Mouse (Mus musculus) embryo, embryonic 10.5 days (tissue): ENCODE measurements at regions not wholly inside any gene's neighbourhood (a gene's known extent, or its start where the extent isn't known, plus 50 kb on each side); places are given as distances from the start of the nearest gene placed in this dataset.

Experiments used
- DNase-seq: peaks from one replicate; pipeline ENCODE4 v3.0.0-alpha.2; 2015; ENCODE audit warnings: low spot score

DNA sequence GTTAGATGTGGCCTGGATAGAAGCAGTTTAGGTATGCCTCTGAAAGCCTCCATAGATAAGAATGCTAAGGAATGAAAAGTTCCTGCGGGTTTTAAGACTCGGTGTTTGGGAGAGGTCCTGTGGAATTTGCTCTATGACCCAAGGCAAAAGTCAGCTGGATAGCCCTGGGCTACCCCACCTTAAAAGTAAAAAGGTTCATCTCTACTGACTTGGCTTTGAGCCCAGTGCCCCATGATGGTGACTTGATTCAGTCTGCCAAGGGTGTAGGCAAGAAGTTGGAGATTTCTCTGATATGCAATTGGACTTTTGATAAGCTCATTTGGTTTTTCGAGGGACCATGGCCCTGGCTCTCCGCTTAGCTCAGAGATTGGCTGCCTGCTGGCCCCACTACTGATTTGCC, 78.8 kb upstream of the Herc3 start:
- no peak for DNase-seq

DNA sequence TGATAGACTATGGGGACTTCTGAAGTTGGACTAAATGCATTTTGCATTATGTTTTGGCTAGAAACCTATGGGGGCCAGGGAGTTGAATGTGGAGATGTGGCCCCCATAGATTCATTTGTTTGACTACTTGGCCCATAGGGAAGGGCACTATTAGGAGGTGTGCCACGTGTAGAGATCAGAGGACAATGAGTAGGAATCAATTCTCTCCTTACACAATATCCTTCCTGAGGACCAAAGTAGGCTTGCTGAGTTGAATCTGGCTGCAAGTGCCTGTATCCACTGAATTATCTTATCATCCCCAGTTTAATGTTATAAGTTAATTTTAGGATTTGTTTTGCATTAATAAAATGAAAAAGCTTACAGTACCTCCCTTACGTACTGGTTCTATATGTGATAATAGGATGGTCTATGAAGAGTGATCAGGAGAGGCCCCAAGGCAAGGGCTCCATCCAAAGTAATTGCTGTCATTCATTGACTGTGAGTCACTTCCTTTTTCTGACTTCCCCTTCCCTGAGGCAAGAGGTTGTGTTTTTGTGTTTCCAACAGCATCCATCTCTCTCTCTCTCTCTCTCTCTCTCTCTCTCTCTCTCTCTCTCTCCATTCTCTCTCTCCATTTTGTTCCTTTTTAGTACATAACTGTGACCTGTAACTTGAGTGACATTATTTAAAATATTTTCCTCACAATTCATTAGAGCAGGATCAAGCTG, 74.8 kb upstream of the Herc3 start:
- no peak for DNase-seq

DNA sequence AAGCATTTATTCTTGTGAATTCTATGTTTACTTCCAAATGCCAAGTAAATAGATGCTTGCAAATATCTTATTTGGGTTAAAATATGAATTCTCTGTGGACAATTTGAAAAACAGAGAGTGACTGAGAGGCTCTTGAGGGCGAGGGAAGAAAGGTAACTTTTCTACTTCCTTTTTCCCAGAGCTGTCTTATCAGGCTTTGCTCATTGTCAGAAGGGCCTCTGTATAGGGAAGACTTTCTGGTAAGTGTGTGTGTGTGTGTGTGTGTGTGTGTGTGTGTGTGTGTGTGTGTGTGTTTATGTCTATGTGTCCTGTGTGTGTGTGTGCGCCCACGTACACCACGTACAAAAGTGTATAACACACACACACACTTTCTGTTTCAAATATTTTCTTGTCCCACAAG, 73.9 kb upstream of the Herc3 start:
- DNase-seq, result no peak

DNA sequence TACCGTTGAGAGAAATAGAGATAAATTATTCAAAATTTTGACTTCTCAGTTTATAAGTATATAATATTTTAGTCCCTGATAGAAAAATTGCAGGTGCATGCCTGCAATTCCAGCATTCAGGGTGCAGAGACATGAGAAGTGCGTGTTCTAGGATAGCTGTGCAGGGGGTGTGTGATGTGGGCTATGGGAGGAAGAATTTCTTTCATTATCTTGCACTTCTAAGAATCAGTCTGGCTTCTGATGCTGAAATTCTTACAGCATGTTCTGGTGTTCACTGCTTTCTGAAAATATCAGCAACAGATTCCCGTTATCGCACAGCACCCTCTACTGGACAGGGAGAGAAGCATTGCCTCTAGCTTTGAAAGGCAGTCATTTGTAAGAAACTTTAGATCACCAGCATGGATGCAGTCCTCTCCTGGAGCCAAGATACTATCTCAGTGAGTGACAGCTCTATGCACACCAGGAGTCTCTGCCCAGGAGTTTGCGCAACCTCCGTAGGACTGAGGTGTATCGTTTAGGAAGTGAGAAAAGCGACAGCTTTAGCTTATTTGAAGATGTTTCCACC, 60.5 kb upstream of the Herc3 start:
- peak; percentile 88 for DNase-seq

DNA sequence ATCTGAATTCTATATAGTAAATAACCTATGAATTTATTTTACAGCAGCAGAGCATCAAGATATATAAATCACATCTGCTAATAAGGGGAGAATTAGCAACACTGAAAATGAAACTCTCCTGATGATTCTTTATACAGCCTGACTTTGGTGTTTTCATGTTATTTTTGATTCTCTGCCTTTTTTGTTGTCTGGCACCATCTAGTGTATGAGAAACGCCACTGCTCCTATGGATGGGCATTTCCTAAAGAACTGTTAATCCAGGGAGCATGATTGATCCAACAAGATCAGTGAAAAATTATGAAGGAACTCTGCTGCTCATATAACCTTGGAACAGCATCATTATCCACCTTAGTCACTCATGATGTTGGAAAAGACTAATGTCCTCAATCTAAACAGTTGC, 59.3 kb upstream of the Herc3 start:
- peak; percentile 68 for DNase-seq
